Mouse (Mus musculus) adrenal gland, adult 2 months (tissue): ENCODE results near the gene Hdac1. TPM values are rescaled to one million over a fixed set of nuclear protein-coding genes. Genes with fewer than 3 reads are reported as not detected.

Experiments used
- DNase-seq: peaks from one replicate; pipeline ENCODE4 v3.0.0; 2021
- long read RNA-seq: library from polyadenylated mRNA; stranded (forward); transcript quantifications from one replicate; pipeline ENCODE4 v2.0.0, GENCODE M21; 2021
- polyA plus RNA-seq: library from polyadenylated mRNA; depleted of rRNA; stranded (reverse); fragments of >200 nt; gene quantifications from 2 replicates; pipeline ENCODE4 v1.2.3, GENCODE M21; 2012; rRNA removed
- total RNA-seq, 2 experiments: library from RNA; stranded (reverse); gene quantifications; 2 replicates each; pipeline ENCODE4 v1.2.3; 2021

Gene Hdac1
- total RNA-seq, result 10 to 100 TPM; 44.4 to 53.9 TPM
- polyA plus RNA-seq, result 17.2 and 18.4 TPM in 2 replicates
- long read RNA-seq, transcript Hdac1-201 (14 exons, 2,038 nt), result major isoform, 36 of 40 reads
- long read RNA-seq, partial matches to known transcripts, result 2 of 40 reads
- long read RNA-seq, other reads (novel, unspliced or antisense), result 2 of 40 reads

GRCm38 (mm10) chr4:129542592-129543141 is at the start of gene Hdac1:
Gene Hdac1, minus strand, starts transcription at chr4:129542713.
- peak; percentile 99 for DNase-seq

DNA sequence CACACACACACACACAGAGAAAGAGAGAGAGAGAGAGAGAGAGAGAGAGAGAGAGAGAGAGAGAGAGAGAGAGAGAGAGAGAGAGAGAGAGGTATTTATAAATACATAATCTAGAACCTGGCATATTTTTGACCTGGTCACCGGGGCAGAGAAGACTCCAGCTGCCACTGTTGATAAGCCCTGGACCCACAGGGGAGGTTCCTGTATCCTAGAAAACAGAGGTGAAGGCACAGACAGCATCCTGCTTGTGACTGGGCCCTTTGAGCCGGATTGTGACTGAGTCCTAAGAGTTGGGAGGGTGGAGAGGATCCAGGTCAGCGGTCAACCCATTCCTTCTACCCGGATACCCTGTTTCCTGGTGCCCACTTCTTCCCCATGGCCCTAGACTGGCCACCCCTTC is 46.4 kb upstream of the Hdac1 start:
- no peak for DNase-seq

DNA sequence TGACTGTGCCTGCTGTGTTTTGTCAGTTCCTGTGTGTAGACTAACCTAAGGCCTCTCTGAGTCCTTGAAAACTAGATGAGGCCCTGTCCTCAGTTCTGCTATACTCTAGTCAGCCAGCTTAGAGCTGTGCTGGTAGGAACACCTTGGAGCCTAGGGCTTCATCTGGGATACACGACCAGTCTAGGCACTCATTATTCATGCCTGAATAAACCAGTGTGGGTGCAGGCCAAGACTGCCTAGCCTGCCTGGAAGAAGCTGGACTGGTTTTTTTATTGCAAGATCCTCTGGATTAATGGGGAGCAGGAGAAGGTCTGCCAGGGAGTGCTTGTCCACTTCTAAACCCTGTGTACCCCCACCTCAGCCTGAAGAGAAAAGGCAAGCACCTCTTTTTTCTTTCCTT is 44.4 kb upstream of the Hdac1 start:
- DNase-seq, result no peak

- no peak for DNase-seq
These were observed 43.3 kb upstream of the Hdac1 start for GRCm38 (mm10) chr4:129585773-129586172.

DNA sequence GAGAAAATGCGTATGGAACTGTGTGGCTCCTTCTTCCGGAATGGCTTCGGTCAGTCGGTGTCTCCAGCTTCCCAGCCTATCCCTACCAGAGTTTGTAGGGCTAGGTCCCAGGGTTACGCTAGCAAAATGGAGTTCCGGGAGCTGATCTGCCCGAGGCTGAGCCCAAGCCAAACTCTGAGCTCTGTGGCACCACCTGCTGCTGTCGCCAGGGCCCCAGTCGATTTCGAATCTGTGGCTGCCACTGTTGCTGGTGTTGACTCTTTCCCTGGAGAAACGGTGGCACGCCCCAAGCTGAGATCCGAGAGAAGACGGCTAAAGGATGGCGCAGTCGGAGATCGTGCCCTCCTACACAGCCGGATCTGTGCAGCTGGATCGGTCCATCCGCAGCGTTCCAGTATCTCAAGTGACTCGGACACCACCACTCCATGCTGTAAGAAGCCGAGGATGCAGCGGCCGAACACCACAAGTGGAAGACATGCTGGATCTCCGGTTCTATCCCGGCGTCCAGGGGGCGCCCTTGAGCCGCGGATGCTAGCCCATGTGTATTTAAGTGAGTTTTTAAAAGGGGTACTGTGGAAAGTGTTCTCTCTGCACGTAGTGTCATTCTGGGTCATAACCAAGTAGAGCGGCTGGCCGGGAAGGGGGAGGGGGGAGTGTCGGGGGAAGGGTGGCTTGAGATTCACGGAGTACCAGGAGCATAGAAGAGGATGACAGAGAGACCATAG is 42.5 kb upstream of the Hdac1 start:
- DNase-seq, result peak; percentile 92

DNA sequence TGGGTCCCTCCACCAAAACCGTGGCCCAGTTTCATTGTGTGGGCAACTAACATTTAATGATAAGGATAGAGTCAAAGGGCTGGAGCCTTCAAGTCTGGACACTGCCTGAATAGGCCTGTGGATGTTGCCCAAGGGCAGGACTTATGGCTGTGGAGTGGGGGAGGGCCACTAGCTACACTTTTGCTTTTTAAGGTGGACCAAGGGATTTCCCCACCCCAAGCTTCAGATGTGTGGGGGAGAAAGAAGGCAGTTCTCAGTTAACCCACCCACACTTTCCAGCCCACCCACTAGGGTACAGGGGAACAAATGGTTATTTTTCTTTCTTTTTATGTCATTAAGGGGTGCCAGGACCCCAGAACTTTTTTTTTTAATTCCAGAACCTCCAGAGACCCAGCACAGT is 41.9 kb upstream of the Hdac1 start:
- no peak for DNase-seq

DNA sequence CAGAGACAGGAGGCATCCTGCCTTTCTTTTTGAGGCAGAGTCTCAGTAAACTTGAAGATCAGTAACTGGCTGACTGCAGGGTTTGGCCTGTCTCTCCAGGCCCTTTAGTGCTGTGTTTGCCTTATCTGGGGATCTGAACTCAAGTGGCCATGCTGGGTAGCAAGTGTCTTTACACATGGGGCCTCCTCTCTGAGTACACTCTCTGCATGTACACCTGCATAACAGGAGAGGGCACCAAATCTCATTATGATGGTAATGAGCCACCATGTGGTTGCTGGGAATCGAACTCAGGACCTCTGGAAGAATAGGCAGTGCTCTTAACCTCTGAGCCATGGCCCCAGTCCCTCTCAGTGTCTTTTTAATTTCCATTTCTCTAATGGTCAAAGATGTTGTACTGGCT is 39.7 kb upstream of the Hdac1 start:
- no peak for DNase-seq

GRCm38 (mm10) chr4:129580347-129580746 is 37.8 kb upstream of the Hdac1 start:
- DNase-seq, result no peak

GRCm38 (mm10) chr4:129578466-129578865 is 36.0 kb upstream of the Hdac1 start, which contains the start of gene Fam167b:
Gene Fam167b, minus strand, starts transcription at chr4:129578549.
- DNase-seq, result peak; percentile 70

DNA sequence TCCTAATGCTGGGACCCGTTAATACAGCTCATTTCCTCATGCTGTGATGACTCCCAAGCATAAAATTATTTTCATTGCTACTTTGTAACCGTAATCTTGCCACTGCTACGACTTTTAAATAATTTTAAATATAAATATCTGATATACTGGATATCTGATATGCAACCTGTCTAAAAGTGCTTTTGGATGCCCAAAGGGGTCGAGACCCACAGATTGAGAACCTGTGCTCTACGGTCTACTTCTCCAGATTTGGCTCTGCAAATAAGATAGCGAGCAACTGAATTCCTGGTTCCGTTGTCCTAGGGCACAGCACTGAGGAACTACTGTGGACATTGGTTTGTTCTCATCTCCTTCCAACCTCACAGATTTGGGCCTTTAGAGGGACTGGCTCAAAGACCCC is 35.2 kb upstream of the Hdac1 start:
- DNase-seq, result no peak

GRCm38 (mm10) chr4:129576863-129577491 is 34.5 kb upstream of the Hdac1 start:
- peak; percentile 79 for DNase-seq

GRCm38 (mm10) chr4:129575171-129575844 is 32.8 kb upstream of the Hdac1 start:
- no peak for DNase-seq

GRCm38 (mm10) chr4:129573430-129573829 is 30.9 kb upstream of the Hdac1 start, which contains the start of gene Lck:
Gene Lck, minus strand, starts transcription at chr4:129573641.
- DNase-seq, result no peak

DNA sequence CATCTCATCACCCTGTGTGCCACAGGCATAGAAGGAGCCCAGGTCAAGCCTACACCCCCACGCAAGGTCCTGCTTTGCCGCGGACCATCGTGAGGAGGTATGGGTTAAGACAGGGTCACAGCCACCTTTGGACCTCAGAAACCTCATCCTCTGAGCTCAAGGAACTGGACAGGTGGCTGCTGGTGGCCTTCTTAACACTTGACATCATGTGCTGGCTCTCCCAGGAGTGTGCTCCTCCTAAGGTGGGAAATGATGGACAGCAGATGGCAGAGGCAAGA is 30.5 kb upstream of the Hdac1 start:
- no peak for DNase-seq

- peak; percentile 32 for DNase-seq
These were observed 30.0 kb upstream of the Hdac1 start for GRCm38 (mm10) chr4:129572236-129573092.

GRCm38 (mm10) chr4:129571551-129572084 is 29.1 kb upstream of the Hdac1 start:
- no peak for DNase-seq

DNA sequence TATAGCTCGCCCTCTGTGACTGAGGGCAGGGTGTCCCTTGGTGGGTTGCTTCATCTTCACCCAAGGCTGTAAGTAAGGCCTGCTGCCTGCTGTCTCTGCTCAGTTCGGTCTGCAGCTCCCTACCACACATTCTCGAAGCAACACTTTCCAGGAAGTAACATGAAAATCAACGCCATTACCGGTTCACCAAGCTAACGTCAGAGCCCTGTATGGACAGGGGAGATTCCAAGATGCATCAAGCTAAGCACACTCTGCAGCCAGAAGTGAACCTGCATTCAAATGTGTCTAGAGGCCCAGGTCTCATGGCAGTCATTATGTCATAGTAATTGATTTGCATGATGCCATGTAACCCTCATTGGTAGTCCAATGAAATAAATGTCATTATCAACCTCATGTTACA is 27.5 kb upstream of the Hdac1 start:
- DNase-seq, result no peak

GRCm38 (mm10) chr4:129568366-129568765 is 25.9 kb upstream of the Hdac1 start:
- peak; percentile 61 for DNase-seq

GRCm38 (mm10) chr4:129565139-129565538 is 22.6 kb upstream of the Hdac1 start:
- DNase-seq, result no peak

DNA sequence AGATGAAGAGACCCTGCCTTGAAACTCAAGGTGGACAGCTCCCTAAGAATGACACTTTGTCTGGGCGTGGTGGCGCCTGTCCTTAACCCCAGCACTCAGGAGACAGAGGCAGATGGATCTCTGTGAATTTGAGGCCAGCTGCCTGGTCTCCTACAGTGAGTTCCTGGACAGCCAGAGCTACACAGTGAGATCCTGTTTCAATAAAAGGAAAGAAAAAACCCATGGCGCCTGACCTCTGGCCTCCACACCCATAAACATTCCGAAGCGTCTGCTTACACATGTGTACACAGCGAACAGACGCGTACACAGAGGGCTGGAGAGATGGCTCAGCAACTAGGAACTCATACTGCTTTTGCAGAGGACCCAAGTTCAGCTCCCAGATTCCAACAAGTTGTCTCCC is 21.2 kb upstream of the Hdac1 start:
- DNase-seq, result no peak

DNA sequence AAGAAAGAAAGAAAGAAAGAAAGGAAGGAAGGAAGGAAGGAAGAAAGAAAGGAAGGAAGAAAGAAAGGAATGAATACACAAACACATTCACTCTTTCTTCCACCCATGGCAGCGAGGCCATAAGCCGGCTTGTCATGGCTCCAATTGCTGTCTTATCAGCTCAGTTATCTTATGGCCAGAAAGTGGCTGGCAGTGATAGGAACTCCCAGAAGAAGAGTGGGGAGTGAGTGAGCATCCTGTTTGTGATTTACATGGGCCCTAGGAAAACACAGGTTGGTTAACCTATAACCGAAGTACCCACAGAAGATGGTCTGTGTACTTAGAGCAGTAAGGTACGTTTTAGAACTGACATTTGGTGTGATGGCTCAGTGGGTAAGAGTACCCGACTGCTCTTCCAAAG is 18.7 kb upstream of the Hdac1 start:
- DNase-seq, result no peak
